Mouse (Mus musculus): ENCODE measurements around the gene Bicc1.

DNA sequence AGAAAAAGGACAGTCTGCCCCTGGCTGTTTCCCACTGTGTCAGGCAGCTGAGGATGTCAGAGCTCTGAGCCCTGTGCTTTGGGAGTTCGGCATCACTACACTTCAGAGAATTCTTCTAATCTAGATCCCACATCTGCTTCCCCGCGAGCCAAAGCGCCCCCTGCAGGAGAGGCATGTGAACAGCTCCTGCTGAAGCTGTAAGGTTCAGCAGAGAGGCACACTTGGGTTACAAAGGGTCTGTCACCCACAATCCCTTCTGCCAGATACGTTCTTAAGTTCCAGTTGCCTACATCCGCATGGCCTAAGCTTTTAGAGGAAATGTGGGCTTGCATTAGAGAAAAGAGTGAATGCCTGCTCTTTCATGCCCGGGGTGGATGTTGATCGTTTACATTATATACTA, 283.4 kb downstream of the Bicc1 start:
- TF ChIP-seq CTCF (IDR thresholded peaks at IDR 0.05) (peak; percentile 41), POLR2A (IDR thresholded peaks at IDR 0.05; ENCODE audit: insufficient read depth, low read depth, low read length) (no peak)

Measured in heart, adult 2 months (tissue).